In the genomic region with DNA sequence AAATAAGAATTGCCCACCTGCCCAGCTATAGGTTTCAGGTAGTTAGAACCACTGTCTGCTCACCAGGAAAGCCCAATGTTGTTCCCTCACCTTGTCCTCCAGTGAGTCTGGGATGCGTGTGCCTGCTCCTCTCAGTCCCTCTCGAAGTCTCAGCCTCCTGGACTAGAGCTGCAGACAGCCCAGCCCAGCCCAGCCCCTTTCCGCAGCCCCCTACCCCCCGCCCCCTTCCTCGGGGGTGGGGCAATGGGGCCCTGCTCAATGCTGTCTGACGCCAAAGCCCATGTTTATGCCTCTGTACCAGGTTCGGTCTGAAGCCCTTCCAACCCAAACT, we compare ENCODE assay signal across 8 mouse cellular contexts. TPM values are rescaled to one million over a fixed set of nuclear protein-coding genes. Genes with fewer than 3 reads are reported as not detected.
A peak's percentile ranks its signal among the peaks of the same experiment; 100 is the strongest.
DNase-seq lines count a peak whose midpoint lies in the region; ATAC-seq and TF ChIP-seq lines count a peak whose summit lies in the region.

Gene Maged2 (minus strand): TSS at position 207 of the 331 bp plus-strand sequence.

- peak within 1 kb of the TSS; percentile 53 for H3K4me2 ChIP-seq in embryonic facial prominence, embryonic 13.5 days
- H3K4me2 ChIP-seq in heart, embryonic 15.5 days: peak within 1 kb of the TSS; percentile 62
- peak within 1 kb of the TSS; percentile 54 for H3K4me2 ChIP-seq in midbrain, embryonic 16.5 days (ENCODE audit: low read length)

- no peaks in the 10 kb centered on the region for H3K9me3 ChIP-seq in erythroblast, embryonic 14.5 days (ENCODE audit: control insufficient read depth, low read length)
- H3K9me3 ChIP-seq in ES-Bruce4 (replicated peaks; ENCODE audit: control insufficient read depth, insufficient read depth, low read length, poor library complexity, severe bottlenecking): no peaks in the 10 kb centered on the region
- no peaks in the 10 kb centered on the region for H3K9me3 ChIP-seq in embryonic facial prominence, embryonic 13.5 days
- H3K9me3 ChIP-seq in heart, embryonic 15.5 days (replicated peaks): no peaks in the 10 kb centered on the region
- H3K9me3 ChIP-seq in midbrain, embryonic 16.5 days (replicated peaks; ENCODE audit: control insufficient read depth, low read length, poor library complexity, severe bottlenecking): no peaks in the 10 kb centered on the region

- intact Hi-C loops in left cerebral cortex, postnatal 10 days (cut with DNase I): loop anchor here (5.0 kb wide), 1 partner anchor 143 kb away; no protein-coding TSS in a partner anchor

- peaks cover 7% of the 10 kb centered on the region for H3K4me1 ChIP-seq in erythroblast, embryonic 14.5 days (ENCODE audit: control insufficient read depth)
- no peaks in the 10 kb centered on the region for H3K4me1 ChIP-seq in ES-Bruce4 (ENCODE audit: control insufficient read depth, insufficient read depth, low read length)
- H3K4me1 ChIP-seq in embryonic facial prominence, embryonic 13.5 days: peaks cover 10% of the 10 kb centered on the region; the same call in 1 of the 2 replicates
- H3K4me1 ChIP-seq in heart, embryonic 15.5 days (replicated peaks): peaks cover 7% of the 10 kb centered on the region; the same call in 1 of the 2 replicates
- peaks cover 10% of the 10 kb centered on the region; the same call in 1 of the 2 replicates for H3K4me1 ChIP-seq in midbrain, embryonic 16.5 days (ENCODE audit: control insufficient read depth, insufficient read depth, low read length)

- 25% methylated on average over 7 of the region's 7 CpGs for WGBS in embryonic facial prominence, embryonic 13.5 days
- 17% methylated on average over 7 of the region's 7 CpGs for WGBS in heart, embryonic 15.5 days
- 10% methylated on average over 6 of the region's 7 CpGs for WGBS in midbrain, embryonic 16.5 days

- no peak for TF ChIP-seq CTCF in ES-Bruce4 (IDR thresholded peaks at IDR 0.05; ENCODE audit: low read depth, low read length)

- H3K27me3 ChIP-seq in erythroblast, embryonic 14.5 days (ENCODE audit: control insufficient read depth): no peaks in the 10 kb centered on the region; the same call in 1 of the 2 replicates
- no peaks in the 10 kb centered on the region for H3K27me3 ChIP-seq in ES-Bruce4 (ENCODE audit: control insufficient read depth, insufficient read depth, low read length, poor library complexity, severe bottlenecking)
- H3K27me3 ChIP-seq in embryonic facial prominence, embryonic 13.5 days: no peaks in the 10 kb centered on the region; the same call in 1 of the 2 replicates
- no peaks in the 10 kb centered on the region for H3K27me3 ChIP-seq in heart, embryonic 15.5 days
- H3K27me3 ChIP-seq in midbrain, embryonic 16.5 days (ENCODE audit: control insufficient read depth, insufficient read depth, low read depth, low read length): no peaks in the 10 kb centered on the region

- H3K27ac ChIP-seq in ES-Bruce4 (ENCODE audit: insufficient read depth, low read length): 0 out of 2 replicates have a peak within 1 kb of the TSS, but pooled peaks have one; percentile 13
- peak within 1 kb of the TSS; percentile 89 for H3K27ac ChIP-seq in embryonic facial prominence, embryonic 13.5 days
- H3K27ac ChIP-seq in heart, embryonic 15.5 days: peak within 1 kb of the TSS; percentile 86
- H3K27ac ChIP-seq in midbrain, embryonic 16.5 days (ENCODE audit: low read length): peak within 1 kb of the TSS; percentile 87

- DNase-seq in left cerebral cortex, postnatal 10 days (ENCODE audit: extremely low spot score in 1 of 2, low spot score in 2 of 2): peak in 1 of 2 experiments; percentile 23
- DNase-seq in right cerebral cortex, adult 18-20 months: no peak

- TF ChIP-seq POLR2A in ES-Bruce4 (IDR thresholded peaks at IDR 0.05; ENCODE audit: insufficient read depth, low read length): no peak

- peak within 1 kb of the TSS; percentile 35; the same call in 1 of the 2 replicates for H3K9ac ChIP-seq in ES-Bruce4 (ENCODE audit: low read depth, poor library complexity, severe bottlenecking)
- H3K9ac ChIP-seq in embryonic facial prominence, embryonic 13.5 days: peak within 1 kb of the TSS; percentile 72
- H3K9ac ChIP-seq in heart, embryonic 15.5 days: peak within 1 kb of the TSS; percentile 64
- peak within 1 kb of the TSS; percentile 61 for H3K9ac ChIP-seq in midbrain, embryonic 16.5 days (ENCODE audit: low read depth, low read length)

- peak within 1 kb of the TSS; percentile 57 for H3K4me3 ChIP-seq in erythroblast, embryonic 14.5 days (replicated peaks)
- H3K4me3 ChIP-seq in ES-Bruce4 (ENCODE audit: low read depth, low read length): peak within 1 kb of the TSS; percentile 91
- H3K4me3 ChIP-seq in embryonic facial prominence, embryonic 13.5 days: peak within 1 kb of the TSS; percentile 51
- peak within 1 kb of the TSS; percentile 63 for H3K4me3 ChIP-seq in heart, embryonic 15.5 days
- H3K4me3 ChIP-seq in midbrain, embryonic 16.5 days (ENCODE audit: low read depth, low read length): peak within 1 kb of the TSS; percentile 52

- no peak for ATAC-seq in erythroblast, adult 5-6 weeks (replicated peaks; ENCODE audit: low FRiP score, poor library complexity, severe bottlenecking)
- ATAC-seq in embryonic facial prominence, embryonic 13.5 days (ENCODE audit: insufficient number of reproducible peaks, insufficient read depth, low FRiP score, low TSS enrichment, low read depth): 0 out of 2 replicates have a peak, but pooled peaks have one; percentile 34
- ATAC-seq in heart, embryonic 15.5 days (replicated peaks; ENCODE audit: insufficient number of reproducible peaks, insufficient read depth, low FRiP score, low read depth): peak; percentile 48
- ATAC-seq in midbrain, embryonic 16.5 days: peak; percentile 37; the same call in 1 of the 2 replicates

- no peaks in the 10 kb centered on the region; the same call in 1 of the 2 replicates for H3K36me3 ChIP-seq in erythroblast, embryonic 14.5 days (ENCODE audit: control insufficient read depth)
- H3K36me3 ChIP-seq in ES-Bruce4 (ENCODE audit: control insufficient read depth, insufficient read depth, low read length, poor library complexity, severe bottlenecking): no peaks in the 10 kb centered on the region; the same call in 1 of the 2 replicates
- H3K36me3 ChIP-seq in embryonic facial prominence, embryonic 13.5 days: peaks cover 28% of the 10 kb centered on the region
- H3K36me3 ChIP-seq in heart, embryonic 15.5 days: peaks cover 15% of the 10 kb centered on the region
- no peaks in the 10 kb centered on the region for H3K36me3 ChIP-seq in midbrain, embryonic 16.5 days (ENCODE audit: control insufficient read depth, insufficient read depth, low read length)

- TF ChIP-seq EP300 in ES-Bruce4 (IDR thresholded peaks at IDR 0.05; ENCODE audit: insufficient read depth, low read depth, low read length): no peak

RNA-seq across cellular contexts. Expression of gene Maged2, which starts in this region (rescaled TPM):
- 0.15 TPM in 2 replicates for polyA plus RNA-seq in erythroblast, embryonic 14.5 days (2012)
- 1.7 TPM in 1 of 2 replicates, not detected in the other for total RNA-seq in erythroblast, adult 5-6 weeks (2015; ENCODE audit: low replicate concordance)
- total RNA-seq in erythroblast, adult 5-6 weeks (2017; ENCODE audit: low replicate concordance): 2.4 and 2.5 TPM in 2 replicates
- polyA plus RNA-seq in ES-Bruce4 (2011; ENCODE audit: insufficient read depth, insufficient read length, low read depth, missing spikeins): 43.0 and 47.5 TPM in 2 replicates
- 490 and 523 TPM in 2 replicates for polyA plus RNA-seq in embryonic facial prominence, embryonic 13.5 days (2015; fragmentation: Nextera tagmentation; extraction: Ambion mirVana)
- polyA plus RNA-seq in heart, embryonic 15.5 days (2015; fragmentation: Nextera tagmentation; extraction: Ambion mirVana): 468 and 563 TPM in 2 replicates
- 100 to 1,000 TPM in 1 of 2 experiments, 10 to 100 TPM in 1; 92.6 to 101 TPM for total RNA-seq in left cerebral cortex, postnatal 10 days (2021)
- polyA plus RNA-seq in midbrain, embryonic 16.5 days (2015; fragmentation: Nextera tagmentation; extraction: Ambion mirVana): 438 and 474 TPM in 2 replicates

Comparison
In these comparisons a context has a peak if more than half of its experiments do, and no peak if none do; other contexts are left out.
1. RNA of gene Maged2 (total RNA-seq): 92.6 to 101 TPM in left cerebral cortex, postnatal 10 days; 1.7 to 2.5 TPM in erythroblast, adult 5-6 weeks; every median in the first group is over 10 times any median in the second.
2. RNA of gene Maged2 (polyA plus RNA-seq): 490 to 523 TPM in embryonic facial prominence, embryonic 13.5 days, 438 to 474 TPM in midbrain, embryonic 16.5 days, 468 to 563 TPM in heart, embryonic 15.5 days and 43.0 to 47.5 TPM in ES-Bruce4; 0.15 TPM in erythroblast, embryonic 14.5 days; every median in the first group is over 10 times any median in the second.
3. H3K27ac ChIP-seq: peak in every context shown above with its lines; median percentile 89 in embryonic facial prominence, embryonic 13.5 days; 87 in midbrain, embryonic 16.5 days; 86 in heart, embryonic 15.5 days; 13 in ES-Bruce4.
4. Peak in every context shown above with its lines, with median percentiles within 50 percentile points of each other: H3K4me3 ChIP-seq, H3K9ac ChIP-seq and H3K4me2 ChIP-seq.